Mouse (Mus musculus): Measurements from ENCODE around the gene Drd4.

DNA sequence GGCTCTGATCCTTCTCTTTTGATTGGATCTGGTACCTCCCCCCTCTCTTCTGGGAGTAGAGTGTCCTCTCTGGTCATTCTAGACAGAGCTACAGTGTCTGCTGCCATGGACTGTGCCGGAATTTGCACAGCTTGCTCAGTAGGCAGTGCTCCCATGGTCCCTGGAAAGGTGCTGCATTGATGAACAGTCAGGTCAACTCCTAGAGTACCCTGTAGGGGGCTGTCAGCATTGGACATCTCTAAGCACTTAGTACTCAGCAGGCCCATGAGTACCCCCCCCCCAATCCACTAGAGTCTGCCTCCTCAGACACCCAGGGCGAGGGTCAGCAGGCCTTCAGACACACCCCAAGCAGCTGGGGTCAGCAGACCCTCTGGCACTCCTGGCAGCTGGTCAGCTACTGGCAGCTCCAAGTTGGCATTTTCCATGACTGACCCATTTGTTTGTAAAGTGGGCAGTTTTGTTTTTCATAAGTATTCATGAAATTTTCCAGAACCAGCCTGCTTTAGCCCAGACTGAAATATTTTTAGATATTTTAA is 43.3 kb downstream of the Drd4 start:
- TF ChIP-seq CTCF (IDR thresholded peaks at IDR 0.05; ENCODE audit: borderline replicate concordance, extremely low read depth, insufficient read depth, insufficient read length), result no peak
- no peak for TF ChIP-seq POLR2A (IDR thresholded peaks at IDR 0.05; ENCODE audit: borderline replicate concordance, extremely low read depth, insufficient read depth, insufficient read length, poor library complexity, severe bottlenecking)

Data from brain, embryonic 14.5 days (tissue).